Mouse (Mus musculus): Measurements from ENCODE around the gene Mrpl1.

The Mrpl1 gene

GRCm38 (mm10) chr5:96209459-96209858 is at the start of gene Mrpl1:
Gene Mrpl1, plus strand, starts transcription at chr5:96209493.
- in situ Hi-C loops (cut with MboI, MseI), result no loop called here

GRCm38 (mm10) chr5:96160467-96161262 is 48.6 kb upstream of the Mrpl1 start:
- in situ Hi-C loops (cut with MboI, MseI), result no loop called here

GRCm38 (mm10) chr5:96161263-96161577 is 48.1 kb upstream of the Mrpl1 start:
- in situ Hi-C loops (cut with MboI, MseI), result no loop called here

GRCm38 (mm10) chr5:96161578-96162398 is 47.5 kb upstream of the Mrpl1 start:
- in situ Hi-C loops (cut with MboI, MseI), result no loop called here

- in situ Hi-C loops (cut with MboI, MseI), result no loop called here
Observed at GRCm38 (mm10) chr5:96162399-96163331, 46.6 kb upstream of the Mrpl1 start.

GRCm38 (mm10) chr5:96163396-96164020 is 45.8 kb upstream of the Mrpl1 start:
- in situ Hi-C loops (cut with MboI, MseI), result no loop called here

- in situ Hi-C loops (cut with MboI, MseI), result no loop called here
Observed at GRCm38 (mm10) chr5:96164021-96164411, 45.3 kb upstream of the Mrpl1 start, which contains the start of gene Cnot6l. Gene Cnot6l, minus strand, starts transcription at chr5:96164171.

GRCm38 (mm10) chr5:96166761-96167160 is 42.5 kb upstream of the Mrpl1 start:
- in situ Hi-C loops (cut with MboI, MseI), result no loop called here

- in situ Hi-C loops (cut with MboI, MseI), result loop anchor here (5.0 kb wide), 1 partner anchor 42 kb away; no protein-coding TSS in a partner anchor
Observed at GRCm38 (mm10) chr5:96170443-96170842, 38.9 kb upstream of the Mrpl1 start.

GRCm38 (mm10) chr5:96171765-96172164 is 37.5 kb upstream of the Mrpl1 start:
- in situ Hi-C loops (cut with MboI, MseI), result loop anchor here (5.0 kb wide), 1 partner anchor 41 kb away; no protein-coding TSS in a partner anchor

GRCm38 (mm10) chr5:96176121-96176520 is 33.2 kb upstream of the Mrpl1 start:
- in situ Hi-C loops (cut with MboI, MseI), result no loop called here

- in situ Hi-C loops (cut with MboI, MseI), result no loop called here
Observed at GRCm38 (mm10) chr5:96176879-96177358, 32.4 kb upstream of the Mrpl1 start.

GRCm38 (mm10) chr5:96183211-96183610 is 26.1 kb upstream of the Mrpl1 start:
- in situ Hi-C loops (cut with MboI, MseI), result no loop called here

GRCm38 (mm10) chr5:96183987-96184386 is 25.3 kb upstream of the Mrpl1 start:
- in situ Hi-C loops (cut with MboI, MseI), result no loop called here

- in situ Hi-C loops (cut with MboI, MseI), result no loop called here
Observed at GRCm38 (mm10) chr5:96189761-96190160, 19.5 kb upstream of the Mrpl1 start.

- in situ Hi-C loops (cut with MboI, MseI), result no loop called here
Observed at GRCm38 (mm10) chr5:96191251-96191650, 18.0 kb upstream of the Mrpl1 start.

GRCm38 (mm10) chr5:96196547-96197052 is 12.7 kb upstream of the Mrpl1 start:
- in situ Hi-C loops (cut with MboI, MseI), result no loop called here

GRCm38 (mm10) chr5:96198271-96198670 is 11.0 kb upstream of the Mrpl1 start:
- in situ Hi-C loops (cut with MboI, MseI), result no loop called here

GRCm38 (mm10) chr5:96200269-96200668 is 9.0 kb upstream of the Mrpl1 start:
- in situ Hi-C loops (cut with MboI, MseI), result no loop called here

- in situ Hi-C loops (cut with MboI, MseI), result no loop called here
Observed at GRCm38 (mm10) chr5:96201462-96202154, 7.7 kb upstream of the Mrpl1 start.

Data from T-helper 1 cell (primary cell).